Mouse (Mus musculus): ENCODE data around the gene Kansl1l. TPM values are rescaled to one million over a fixed set of nuclear protein-coding genes. Genes with fewer than 3 reads are reported as not detected.

Gene Kansl1l
- total and polyA plus RNA-seq, 3 experiments: 5.1 to 23.4 (median 22.9) TPM

DNA sequence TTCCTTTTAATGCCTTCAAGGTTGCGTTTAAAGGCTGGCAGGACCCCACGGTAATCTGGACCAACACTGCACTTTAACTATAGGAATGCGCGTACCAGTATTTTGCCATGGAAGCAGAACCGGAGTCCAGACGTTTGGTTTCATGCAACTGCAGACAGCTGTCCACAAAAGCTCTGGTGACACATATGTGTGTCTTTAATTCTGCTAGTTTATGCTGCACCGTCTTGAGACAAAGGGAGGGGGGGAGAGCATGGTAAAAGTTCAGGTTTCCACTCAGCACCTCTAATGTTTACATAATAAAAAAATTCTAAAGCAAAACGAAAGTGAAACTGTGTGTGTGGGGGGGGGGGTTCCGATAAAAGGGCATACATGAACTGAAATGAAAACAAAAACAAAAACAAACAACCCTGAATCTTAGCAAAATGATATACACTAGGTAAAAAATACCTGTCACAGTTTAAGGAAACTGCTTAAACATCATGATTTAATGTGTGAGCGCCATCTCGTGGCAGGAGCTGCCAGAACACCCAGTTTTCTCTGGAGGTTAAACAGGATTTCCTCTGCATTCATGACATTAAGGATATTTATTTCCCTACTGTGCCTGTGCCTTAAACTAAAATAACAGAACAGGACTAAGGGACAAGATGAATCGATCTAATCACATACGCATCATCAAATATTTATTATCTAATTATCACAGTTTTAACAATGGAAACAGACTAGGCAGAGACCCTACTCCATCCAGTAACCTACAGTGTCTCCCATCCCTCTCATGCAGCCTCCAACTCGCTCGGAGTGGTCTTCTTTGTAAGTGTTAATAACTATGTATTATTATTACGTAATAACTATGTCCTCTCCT is 21.1 kb upstream of the Kansl1l start:
- Histone ChIP-seq H3K9ac (ENCODE audit: low read depth, low read length) (no peak overlapping the region), H3K4me1 (ENCODE audit: control insufficient read depth, insufficient read depth, low read length) (peaks cover 2% of the 10 kb centered on the region; the same call in 1 of the 2 replicates), H3K36me3 (ENCODE audit: control insufficient read depth, insufficient read depth, low read length) (peaks cover 4% of the 10 kb centered on the region; the same call in 1 of the 2 replicates), H3K79me2 (replicated peaks; ENCODE audit: control insufficient read depth, insufficient read depth, low read length) (no peaks in the 10 kb centered on the region), H3K27ac (peak overlapping the region; percentile 11; the same call in 1 of the 2 replicates), H3K4me3 (no peak overlapping the region), H3K27me3 (ENCODE audit: control insufficient read depth, insufficient read depth, low read length) (no peaks in the 10 kb centered on the region)
- TF ChIP-seq CTCF (IDR thresholded peaks at IDR 0.05) (peak; percentile 91), EP300 (IDR thresholded peaks at IDR 0.05; ENCODE audit: insufficient read depth, low read depth, low read length) (0 out of 2 replicates have a peak, but pooled peaks have one; percentile 29), POLR2A (IDR thresholded peaks at IDR 0.05; ENCODE audit: insufficient read depth, low read depth, low read length) (no peak)
- intact Hi-C loops (cut with DNase I): loop anchor here (5.0 kb wide), 1 partner anchor 86 kb away; no protein-coding TSS in a partner anchor
- WGBS: 50% methylated on average over 16 of the region's 16 CpGs
- peak; percentile 70 to 85 for DNase-seq

DNA sequence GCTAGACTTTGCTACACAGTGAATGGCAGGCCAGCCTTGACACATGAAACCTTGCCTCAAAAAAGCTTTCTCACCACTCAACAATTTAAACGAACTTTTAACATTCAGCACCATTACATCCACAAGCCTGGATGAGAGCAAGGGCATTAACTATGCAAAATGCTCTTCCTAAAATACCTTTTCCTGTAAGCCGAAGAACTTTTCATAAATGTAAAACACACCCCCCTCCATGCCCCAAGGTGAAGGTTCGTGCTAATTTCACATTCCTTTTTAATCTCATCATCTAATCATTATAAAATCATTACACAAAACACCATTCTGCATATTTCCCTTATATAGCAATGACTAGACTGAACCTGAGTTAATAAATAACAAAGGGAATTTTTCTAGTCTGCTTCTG is 19.8 kb upstream of the Kansl1l start:
- no peak overlapping the region for H3K27ac ChIP-seq
- WGBS: 78% methylated on average over 3 of the region's 3 CpGs
- intact Hi-C loops (cut with DNase I): loop anchor here (5.0 kb wide), 1 partner anchor 85 kb away; no protein-coding TSS in a partner anchor
- peaks cover 2% of the 10 kb centered on the region; the same call in 1 of the 2 replicates for H3K4me1 ChIP-seq (ENCODE audit: control insufficient read depth, insufficient read depth, low read length)
- TF ChIP-seq CTCF (IDR thresholded peaks at IDR 0.05) (no peak), EP300 (IDR thresholded peaks at IDR 0.05; ENCODE audit: insufficient read depth, low read depth, low read length) (no peak)
- DNase-seq: no peak
- no peaks in the 10 kb centered on the region for H3K27me3 ChIP-seq (ENCODE audit: control insufficient read depth, insufficient read depth, low read length)
- no peaks in the 10 kb centered on the region for H3K79me2 ChIP-seq (replicated peaks; ENCODE audit: control insufficient read depth, insufficient read depth, low read length)
- peaks cover 4% of the 10 kb centered on the region; the same call in 1 of the 2 replicates for H3K36me3 ChIP-seq (ENCODE audit: control insufficient read depth, insufficient read depth, low read length)
- H3K9ac ChIP-seq (ENCODE audit: low read depth, low read length): no peak overlapping the region
- no peak overlapping the region for H3K4me3 ChIP-seq

GRCm38 (mm10) chr1:66832636-66833165 is 15.3 kb upstream of the Kansl1l start:
- DNase-seq: no peak
- Histone ChIP-seq H3K4me1 (ENCODE audit: control insufficient read depth, insufficient read depth, low read length) (no peaks in the 10 kb centered on the region), H3K36me3 (ENCODE audit: control insufficient read depth, insufficient read depth, low read length) (peaks cover 4% of the 10 kb centered on the region), H3K9ac (ENCODE audit: low read depth, low read length) (no peak overlapping the region), H3K4me3 (no peak overlapping the region), H3K27me3 (ENCODE audit: control insufficient read depth, insufficient read depth, low read length) (no peaks in the 10 kb centered on the region), H3K79me2 (replicated peaks; ENCODE audit: control insufficient read depth, insufficient read depth, low read length) (no peaks in the 10 kb centered on the region), H3K27ac (no peak overlapping the region)
- intact Hi-C loops (cut with DNase I): no loop called here
- WGBS: 86% methylated on average over 7 of the region's 7 CpGs
- TF ChIP-seq POLR2A (IDR thresholded peaks at IDR 0.05; ENCODE audit: insufficient read depth, low read depth, low read length): no peak
- TF ChIP-seq EP300 (IDR thresholded peaks at IDR 0.05; ENCODE audit: insufficient read depth, low read depth, low read length): no peak
- TF ChIP-seq CTCF (IDR thresholded peaks at IDR 0.05): no peak

DNA sequence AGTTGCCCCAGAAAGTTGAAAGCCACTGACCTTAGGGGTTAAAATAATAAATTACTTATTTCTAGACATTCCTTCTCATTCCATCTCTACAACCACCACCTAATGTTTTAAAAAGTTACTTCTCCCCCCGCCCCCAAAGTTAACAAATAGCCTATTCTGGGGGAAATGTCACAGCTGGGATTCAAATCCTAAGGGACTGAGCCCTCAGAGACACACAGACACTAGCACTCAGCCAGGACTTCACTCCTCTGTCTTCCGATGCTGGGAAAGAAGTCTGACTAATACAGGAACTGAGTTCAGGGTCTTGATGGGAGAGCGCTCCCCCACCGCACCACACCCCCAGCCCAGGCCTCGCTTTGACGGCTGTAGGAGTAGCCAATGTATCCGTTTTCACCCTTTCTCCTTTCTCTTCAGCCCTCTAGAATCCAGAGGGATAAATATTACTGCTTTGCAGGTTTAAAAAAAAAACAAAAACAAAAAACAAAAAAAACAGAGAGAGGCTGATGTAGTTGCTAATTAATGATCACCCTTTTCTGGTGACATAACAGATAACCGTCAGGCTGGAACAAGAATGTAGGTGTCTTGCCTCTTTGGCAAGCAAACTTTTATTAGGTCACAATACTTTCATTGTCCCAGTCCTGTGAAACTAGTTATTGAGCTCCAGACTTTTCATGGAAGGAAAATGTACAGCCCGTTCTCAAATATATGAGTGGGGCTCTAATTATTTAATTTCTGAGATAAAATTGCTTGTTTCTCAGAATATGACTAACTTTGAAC is 14.7 kb upstream of the Kansl1l start:
- TF ChIP-seq CTCF (IDR thresholded peaks at IDR 0.05) (no peak), POLR2A (IDR thresholded peaks at IDR 0.05; ENCODE audit: insufficient read depth, low read depth, low read length) (no peak), EP300 (IDR thresholded peaks at IDR 0.05; ENCODE audit: insufficient read depth, low read depth, low read length) (no peak)
- no peak overlapping the region for H3K4me3 ChIP-seq
- no peaks in the 10 kb centered on the region for H3K4me1 ChIP-seq (ENCODE audit: control insufficient read depth, insufficient read depth, low read length)
- intact Hi-C loops (cut with DNase I): no loop called here
- no peak for DNase-seq
- 69% methylated on average over 9 of the region's 9 CpGs for WGBS
- no peak overlapping the region for H3K9ac ChIP-seq (ENCODE audit: low read depth, low read length)
- no peaks in the 10 kb centered on the region for H3K27me3 ChIP-seq (ENCODE audit: control insufficient read depth, insufficient read depth, low read length)
- peaks cover 6% of the 10 kb centered on the region for H3K36me3 ChIP-seq (ENCODE audit: control insufficient read depth, insufficient read depth, low read length)
- H3K79me2 ChIP-seq (replicated peaks; ENCODE audit: control insufficient read depth, insufficient read depth, low read length): no peaks in the 10 kb centered on the region
- H3K27ac ChIP-seq: no peak overlapping the region

DNA sequence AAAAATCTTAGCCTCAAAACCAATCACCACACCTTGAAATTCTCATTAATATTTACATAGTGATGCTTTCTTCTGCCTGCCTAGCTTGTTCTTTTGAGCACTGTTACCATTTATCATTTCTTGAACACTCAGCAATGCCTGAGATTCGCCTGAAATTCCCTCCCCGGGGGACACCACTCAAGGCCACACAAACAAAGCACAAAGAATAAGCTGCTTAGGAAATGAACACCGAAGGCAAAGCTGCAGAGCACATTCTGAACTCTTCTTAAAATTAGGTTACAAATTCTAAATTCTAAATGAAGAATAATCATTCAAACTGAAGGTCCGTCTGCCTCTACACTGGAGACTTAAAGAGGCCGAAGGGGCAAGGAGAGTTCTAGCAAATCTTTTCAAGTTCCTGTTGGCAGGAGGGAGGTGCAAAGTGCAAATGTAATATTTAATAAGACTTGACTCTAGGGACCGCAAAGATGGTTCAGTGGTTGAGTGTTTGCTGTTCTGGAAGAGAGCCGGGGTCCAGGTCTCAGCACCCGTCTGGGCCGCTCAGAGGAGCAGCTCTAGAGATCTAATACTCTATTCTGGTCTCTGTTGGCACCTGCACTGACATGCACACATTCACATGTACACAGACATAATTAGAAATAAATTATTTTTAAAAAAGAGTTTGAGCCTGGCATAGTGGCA is 12.2 kb upstream of the Kansl1l start:
- 81% methylated on average over 9 of the region's 9 CpGs for WGBS
- intact Hi-C loops (cut with DNase I): no loop called here
- no peaks in the 10 kb centered on the region for H3K79me2 ChIP-seq (replicated peaks; ENCODE audit: control insufficient read depth, insufficient read depth, low read length)
- no peak overlapping the region for H3K27ac ChIP-seq
- H3K27me3 ChIP-seq (ENCODE audit: control insufficient read depth, insufficient read depth, low read length): no peaks in the 10 kb centered on the region
- H3K4me3 ChIP-seq: no peak overlapping the region
- H3K36me3 ChIP-seq (ENCODE audit: control insufficient read depth, insufficient read depth, low read length): peaks cover 8% of the 10 kb centered on the region
- no peaks in the 10 kb centered on the region for H3K4me1 ChIP-seq (ENCODE audit: control insufficient read depth, insufficient read depth, low read length)
- H3K9ac ChIP-seq (ENCODE audit: low read depth, low read length): no peak overlapping the region
- TF ChIP-seq CTCF (IDR thresholded peaks at IDR 0.05): no peak
- TF ChIP-seq EP300 (IDR thresholded peaks at IDR 0.05; ENCODE audit: insufficient read depth, low read depth, low read length): no peak
- no peak for TF ChIP-seq POLR2A (IDR thresholded peaks at IDR 0.05; ENCODE audit: insufficient read depth, low read depth, low read length)
- no peak for DNase-seq
